Mouse (Mus musculus) lung, postnatal 4 days (tissue): ENCODE data around the gene Ptges3l.
"Not testable (repeated sequence)": the region's sequence is repeated elsewhere in the genome, so short reads cannot be mapped to it uniquely, and the experiment has no call there.

Source experiments
- DNase-seq, 2 experiments: peaks; one replicate each; pipeline ENCODE4 v3.0.0; 2021

Gene Ptges3l

DNA sequence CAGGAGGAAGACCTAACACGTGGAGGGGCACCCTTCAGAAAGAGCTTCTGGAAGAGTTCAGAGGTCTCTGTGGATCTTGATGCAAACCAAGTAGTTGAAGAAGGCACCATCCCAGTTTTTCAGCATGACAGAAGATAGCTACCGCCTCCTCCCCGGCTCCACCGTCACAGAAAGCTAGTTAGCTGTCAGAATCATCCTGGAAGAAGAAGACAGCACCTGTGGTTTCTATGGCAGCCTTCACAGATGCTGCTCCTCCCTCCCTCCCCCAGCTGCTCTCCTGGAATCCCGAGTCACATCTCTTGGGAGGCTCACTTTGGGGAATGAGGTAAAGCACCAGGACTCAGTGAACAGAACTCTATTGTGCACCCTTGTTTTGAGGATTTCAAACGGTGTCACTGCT, 6.1 kb downstream of the Ptges3l start:
- DNase-seq, result no peak

DNA sequence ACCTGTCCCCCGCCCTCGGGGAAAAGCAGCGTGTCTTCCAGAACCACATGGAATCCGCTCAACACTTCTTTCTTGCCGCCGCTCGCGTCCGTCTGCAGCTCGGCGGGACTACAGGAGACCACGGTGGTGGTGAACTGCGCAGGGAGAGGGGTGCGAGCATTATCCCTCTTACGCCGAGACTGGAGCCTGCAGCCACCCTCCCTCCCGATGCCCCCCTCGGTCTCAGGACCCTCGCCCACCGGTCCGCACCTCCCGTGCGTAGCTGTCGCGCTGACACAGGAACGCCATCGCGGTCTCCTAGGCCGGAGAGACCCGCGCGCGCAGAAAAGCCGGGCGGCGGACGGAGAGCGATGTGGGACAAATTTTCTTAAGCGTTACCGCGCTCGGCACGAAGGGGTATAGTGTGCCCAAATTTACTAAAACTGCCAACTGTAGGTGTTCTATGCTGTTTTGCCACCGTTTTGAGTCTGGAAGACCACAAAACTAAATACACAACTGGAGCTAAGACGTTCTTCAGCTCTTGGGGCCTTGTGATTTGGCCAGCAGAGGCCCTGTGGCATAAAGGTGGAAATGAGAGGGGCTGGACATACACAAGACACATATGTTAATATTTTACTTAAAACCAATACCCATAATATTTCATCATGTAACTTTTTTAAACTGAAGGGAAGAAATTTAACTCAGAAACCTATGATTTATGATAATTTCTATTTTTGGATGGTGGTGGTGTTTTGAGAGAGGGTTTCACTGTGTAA, 7.9 kb downstream of the Ptges3l start, which contains the start of gene Aarsd1:
TSS of gene Aarsd1 (minus strand) at position 515 of the 755 bp plus-strand sequence.
- DNase-seq, result peak; percentile 90 to 93

DNA sequence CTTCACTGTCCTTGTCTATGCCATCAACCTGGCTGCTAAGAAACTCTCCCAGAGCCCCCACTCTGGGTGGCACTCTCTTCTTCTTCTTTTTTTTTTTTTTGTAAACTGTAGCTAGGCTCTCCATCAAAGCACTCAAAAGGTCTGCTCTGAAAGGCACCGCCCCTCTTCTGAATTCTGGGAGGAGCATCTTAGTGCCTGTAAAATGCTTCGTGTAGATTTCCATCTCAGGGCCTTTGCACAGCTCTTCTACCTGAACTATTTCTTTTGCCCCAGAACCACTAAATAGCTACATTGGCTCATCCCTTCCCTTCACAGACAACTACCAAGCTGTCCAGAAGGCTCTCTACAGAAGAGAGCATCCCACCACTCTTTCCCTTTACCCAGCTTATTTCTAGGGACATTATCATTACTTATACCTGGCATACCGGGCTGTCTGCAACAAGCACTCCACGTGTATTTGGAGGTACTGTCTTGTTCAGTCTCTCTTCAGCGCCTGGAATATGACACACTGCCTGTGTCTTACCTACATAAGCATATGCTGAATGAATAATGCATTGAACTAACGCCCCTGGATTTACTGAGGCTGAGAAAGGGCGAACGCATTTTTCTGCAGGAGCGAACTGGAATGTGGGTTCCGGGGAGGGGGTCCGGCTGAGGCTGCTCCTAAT, 8.6 kb downstream of the Ptges3l start:
- DNase-seq, result no peak

DNA sequence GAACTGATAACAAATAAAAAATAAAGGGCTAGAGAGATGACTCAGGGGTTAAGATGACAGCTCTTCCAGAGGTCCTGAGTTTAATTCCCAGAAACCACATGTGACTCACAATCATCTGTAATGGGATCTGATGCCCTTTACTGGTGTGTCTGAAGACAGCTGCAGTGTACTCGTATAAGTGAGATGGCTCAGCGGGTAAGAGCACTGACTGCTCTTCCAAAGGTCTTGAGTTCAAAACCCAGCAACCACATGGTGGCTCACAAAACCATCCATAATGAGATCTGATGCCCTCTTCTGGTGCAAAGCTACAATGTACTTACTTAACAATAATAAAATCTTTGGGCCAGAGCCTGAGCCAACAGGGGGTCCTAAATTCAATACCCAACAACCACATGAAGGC, 9.8 kb downstream of the Ptges3l start:
- no peak for DNase-seq

DNA sequence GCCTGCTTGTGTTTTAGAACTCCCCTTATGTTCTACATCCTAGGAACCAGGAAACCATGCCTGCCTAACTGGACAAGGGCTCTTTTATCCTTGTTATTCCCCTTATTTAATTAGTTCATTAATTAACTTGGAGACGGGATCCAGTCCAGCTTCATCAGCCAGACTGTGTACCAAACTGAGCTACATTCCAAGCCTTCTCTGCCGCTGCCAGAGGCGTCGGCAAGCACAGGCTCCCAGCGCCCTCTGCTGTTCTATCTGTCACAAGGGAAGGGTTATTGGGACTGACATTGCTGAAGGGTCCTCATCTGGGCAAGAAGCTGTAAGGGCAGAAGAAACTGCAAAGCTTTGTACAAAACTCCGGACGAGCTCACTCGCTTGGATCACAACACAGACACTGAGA, 30.0 kb downstream of the Ptges3l start:
- peak; percentile 67 to 78 for DNase-seq

DNA sequence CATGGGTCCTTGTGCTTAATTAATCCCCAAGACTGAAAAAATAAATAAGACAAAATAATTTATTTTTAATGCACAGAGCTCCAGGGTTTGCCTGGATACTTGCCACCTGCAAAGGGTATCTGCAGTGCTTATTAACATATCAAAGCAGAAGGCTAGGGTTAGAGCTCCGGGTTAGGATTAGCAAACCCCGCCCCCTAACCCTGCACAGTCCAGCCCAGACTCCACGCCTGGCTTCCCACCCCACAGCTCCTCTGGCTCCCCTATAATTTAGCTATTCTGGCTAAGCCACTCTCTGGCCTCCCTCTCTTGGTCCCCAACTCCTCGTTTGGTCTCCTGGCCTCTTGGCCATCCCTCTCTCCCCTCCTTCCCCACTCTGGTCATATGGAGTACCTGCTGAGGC, 43.3 kb downstream of the Ptges3l start:
- no peak for DNase-seq

DNA sequence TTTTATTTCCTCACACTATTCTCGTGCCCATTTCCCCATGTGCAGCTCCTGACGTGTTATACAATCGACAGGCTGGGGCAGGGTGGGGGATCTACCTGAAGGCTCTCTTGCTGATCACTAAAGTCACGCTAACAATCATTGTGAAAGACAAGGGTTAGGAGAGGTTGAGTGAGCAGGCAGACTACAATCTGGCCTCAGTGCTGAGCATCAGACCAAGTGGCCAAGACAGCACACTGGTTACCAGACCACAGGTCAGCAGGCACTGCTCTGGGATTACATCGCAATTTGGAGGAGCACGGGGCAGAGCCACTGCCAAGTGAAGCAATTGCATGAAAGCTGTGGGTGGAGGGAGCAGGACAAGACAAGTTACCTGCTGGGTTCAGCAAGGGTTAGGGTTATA, 46.2 kb downstream of the Ptges3l start:
- DNase-seq, result no peak

DNA sequence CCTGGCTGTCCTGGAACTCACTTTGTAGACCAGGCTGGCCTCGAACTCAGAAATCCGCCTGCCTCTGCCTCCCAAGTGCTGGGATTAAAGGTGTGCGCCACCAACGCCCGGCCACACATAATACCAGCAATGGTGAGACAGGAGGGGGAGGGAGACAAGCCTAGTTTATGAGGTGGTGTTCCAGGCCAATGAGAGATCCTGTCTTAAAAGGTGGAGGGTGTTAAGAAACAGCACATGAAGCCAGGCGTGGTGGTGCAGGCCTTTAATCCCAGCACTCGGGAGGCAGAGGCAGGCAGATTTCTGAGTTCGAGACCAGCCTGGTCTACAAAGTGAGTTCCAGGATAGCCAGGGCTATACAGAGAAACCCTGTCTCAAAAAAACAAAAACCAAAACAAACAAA, 46.9 kb downstream of the Ptges3l start:
- DNase-seq, result not testable (repeated sequence)

DNA sequence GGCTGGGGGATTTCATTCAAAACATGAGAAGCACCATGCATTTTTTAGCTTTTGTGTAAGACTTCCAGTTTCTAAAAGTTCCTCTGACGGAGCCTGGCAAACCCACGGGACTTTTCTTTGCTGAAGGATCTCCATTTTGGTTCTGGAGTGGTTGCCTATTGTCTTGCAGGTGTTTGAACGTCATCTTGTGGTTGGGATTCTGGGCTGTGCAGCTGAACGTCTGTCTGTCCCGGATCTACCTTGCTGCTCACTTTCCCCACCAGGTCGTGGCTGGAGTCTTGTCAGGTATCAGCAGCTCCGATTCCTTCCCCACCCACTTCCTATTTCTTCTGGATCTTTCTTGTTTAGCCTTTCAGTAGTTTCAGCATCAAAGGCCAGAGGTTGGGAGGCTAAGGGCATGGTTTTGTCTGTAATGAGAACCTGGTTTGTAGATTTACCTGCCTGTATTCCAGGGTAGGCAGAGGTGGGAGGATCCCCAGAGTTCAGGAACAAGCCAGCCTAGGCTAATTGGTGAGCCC, 50.7 kb downstream of the Ptges3l start:
- DNase-seq, result no peak

DNA sequence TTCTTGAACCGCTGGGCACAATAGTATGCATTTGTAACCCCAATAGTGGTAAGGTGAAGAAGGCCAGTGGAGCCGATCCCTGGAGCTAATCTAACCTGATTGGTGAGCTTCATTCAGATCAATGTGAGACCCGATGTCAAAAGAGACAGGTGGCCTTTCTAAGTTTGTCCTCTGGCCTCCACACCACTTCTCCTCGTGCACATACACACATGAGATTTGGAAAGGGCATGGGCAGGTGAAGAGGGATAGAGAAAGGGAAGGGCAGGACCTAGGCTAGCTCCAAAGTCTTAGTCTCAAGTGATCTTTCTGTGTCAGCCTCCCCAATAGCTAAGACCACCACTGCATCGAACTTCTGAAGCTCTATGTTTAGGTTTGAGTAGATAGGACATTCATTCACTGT, 55.0 kb downstream of the Ptges3l start:
- no peak for DNase-seq
